Mouse (Mus musculus): ENCODE measurements around the gene Snu13. TPM values are rescaled to one million over a fixed set of nuclear protein-coding genes. Genes with fewer than 3 reads are reported as not detected.

Snu13 gene
- 224 and 231 TPM in 2 replicates for polyA plus RNA-seq (2015; fragmentation: Nextera tagmentation; extraction: Ambion mirVana)

GRCm38 (mm10) chr15:82047080-82047883 lies at the start of gene Snu13:
TSS of gene Snu13 (minus strand) at chr15:82047598.
- Histone ChIP-seq H3K9me3 (replicated peaks) (no peaks in the 10 kb centered on the region), H3K4me3 (replicated peaks) (peak within 1 kb of the TSS; percentile 99), H3K4me1 (replicated peaks) (peaks cover 37% of the 10 kb centered on the region), H3K4me2 (peak within 1 kb of the TSS; percentile 90), H3K27ac (peak within 1 kb of the TSS; percentile 91), H3K36me3 (peaks cover 24% of the 10 kb centered on the region), H3K27me3 (peaks cover 17% of the 10 kb centered on the region), H3K9ac (peak within 1 kb of the TSS; percentile 99)
- ATAC-seq (ENCODE audit: low read depth) = peak; percentile 84
- peak; percentile 84 for DNase-seq
- under 1% methylated on average over 74 of the region's 74 CpGs for WGBS (ENCODE audit: insufficient replicate concordance)

DNA sequence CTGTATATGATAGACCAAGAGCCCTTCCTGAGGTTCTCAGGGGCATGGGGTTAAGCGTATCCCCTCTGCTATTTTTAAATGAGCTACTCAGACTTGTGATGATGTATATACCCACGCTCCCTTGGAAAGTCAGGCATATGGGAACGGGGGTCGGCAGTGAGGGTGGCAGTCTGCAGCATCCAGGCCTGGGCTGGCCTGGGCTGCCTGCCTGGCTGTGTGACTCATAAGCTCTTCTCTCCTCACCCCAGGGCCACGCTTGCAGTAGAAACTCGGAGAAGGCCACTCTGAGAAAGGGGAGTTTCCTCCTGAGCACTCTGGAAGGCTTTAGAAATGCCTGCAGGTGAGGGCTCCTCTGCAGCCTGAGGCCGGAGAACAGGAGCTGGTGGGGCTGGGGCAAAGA lies 43.7 kb upstream of the Snu13 start:
- Histone ChIP-seq H3K4me2 (no peak overlapping the region), H3K9me3 (replicated peaks) (no peaks in the 10 kb centered on the region), H3K4me3 (replicated peaks) (no peak overlapping the region), H3K9ac (no peak overlapping the region), H3K27me3 (peaks cover 26% of the 10 kb centered on the region), H3K4me1 (replicated peaks) (no peaks in the 10 kb centered on the region), H3K36me3 (no peaks in the 10 kb centered on the region), H3K27ac (no peak overlapping the region)
- WGBS (ENCODE audit: insufficient replicate concordance) = 60% methylated on average over 7 of the region's 7 CpGs
- DNase-seq (no peak), ATAC-seq (ENCODE audit: low read depth) (no peak)

DNA sequence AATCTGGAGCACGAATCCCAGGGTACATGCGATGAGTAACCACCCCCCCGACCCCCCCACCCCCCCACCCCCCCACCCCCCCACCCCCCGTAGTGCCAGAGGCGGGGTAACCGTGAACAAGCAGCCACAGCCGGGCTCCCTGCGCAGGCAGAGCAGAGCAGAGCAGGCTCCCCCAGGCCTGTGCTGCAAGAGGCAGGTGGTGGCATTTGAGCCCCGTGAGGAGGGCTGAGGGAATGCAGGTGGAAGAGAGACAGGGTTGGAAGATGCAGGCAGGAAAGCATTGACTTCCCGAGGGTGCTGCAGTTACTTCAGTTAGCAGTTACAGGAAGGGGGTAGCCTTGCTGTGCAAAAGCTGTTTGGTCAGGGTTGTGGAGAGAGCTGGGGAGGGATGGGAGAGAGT lies 39.9 kb upstream of the Snu13 start:
- Histone ChIP-seq H3K27me3 (peaks cover 41% of the 10 kb centered on the region), H3K4me2 (no peak overlapping the region)

GRCm38 (mm10) chr15:82086131-82086530 lies 38.7 kb upstream of the Snu13 start:
- Histone ChIP-seq H3K27ac (no peak overlapping the region), H3K4me3 (replicated peaks) (no peak overlapping the region), H3K4me1 (replicated peaks) (no peaks in the 10 kb centered on the region), H3K27me3 (peaks cover 40% of the 10 kb centered on the region), H3K36me3 (no peaks in the 10 kb centered on the region), H3K9me3 (replicated peaks) (no peaks in the 10 kb centered on the region), H3K4me2 (no peak overlapping the region), H3K9ac (no peak overlapping the region)
- DNase-seq (no peak), ATAC-seq (ENCODE audit: low read depth) (no peak)
- WGBS (ENCODE audit: insufficient replicate concordance) = 63% methylated on average over 12 of the region's 12 CpGs

More for the DNA sequence above, 39.9 kb upstream of the Snu13 start:
- no peaks in the 10 kb centered on the region for H3K9me3 ChIP-seq (replicated peaks)
- DNase-seq (no peak), ATAC-seq (ENCODE audit: low read depth) (no peak)
- WGBS (ENCODE audit: insufficient replicate concordance) = 15% methylated on average over 9 of the region's 10 CpGs
- no peaks in the 10 kb centered on the region for H3K4me1 ChIP-seq (replicated peaks)
- no peak overlapping the region for H3K27ac ChIP-seq
- no peak overlapping the region for H3K9ac ChIP-seq
- no peaks in the 10 kb centered on the region for H3K36me3 ChIP-seq
- no peak overlapping the region for H3K4me3 ChIP-seq (replicated peaks)

DNA sequence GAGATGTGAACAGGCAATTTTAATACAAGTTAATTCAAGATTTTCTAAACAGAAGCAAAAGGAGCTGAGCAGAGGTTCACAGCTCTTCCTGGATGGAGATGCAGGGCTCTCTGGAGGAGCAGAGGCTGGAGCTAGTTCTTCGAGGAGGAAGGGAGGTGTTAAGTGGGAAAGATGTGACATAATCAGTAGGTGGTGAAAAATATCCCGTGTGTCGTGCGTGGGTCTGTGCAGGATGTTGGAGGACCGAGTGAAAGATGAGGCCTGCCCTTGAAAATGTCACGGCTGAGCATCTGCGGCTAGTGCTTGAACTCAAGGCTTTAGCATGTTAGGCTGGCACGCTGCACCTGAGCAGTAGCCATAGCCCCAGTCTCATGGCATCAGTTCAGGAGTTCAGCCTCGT lies 38.2 kb upstream of the Snu13 start:
- DNase-seq = no peak
- WGBS (ENCODE audit: insufficient replicate concordance) = 64% methylated on average over 9 of the region's 9 CpGs
- Histone ChIP-seq H3K4me1 (replicated peaks) (no peaks in the 10 kb centered on the region), H3K4me3 (replicated peaks) (no peak overlapping the region), H3K36me3 (no peaks in the 10 kb centered on the region), H3K27me3 (peaks cover 40% of the 10 kb centered on the region), H3K9me3 (replicated peaks) (no peaks in the 10 kb centered on the region), H3K9ac (no peak overlapping the region), H3K4me2 (no peak overlapping the region), H3K27ac (no peak overlapping the region)
- no peak for ATAC-seq (ENCODE audit: low read depth)

DNA sequence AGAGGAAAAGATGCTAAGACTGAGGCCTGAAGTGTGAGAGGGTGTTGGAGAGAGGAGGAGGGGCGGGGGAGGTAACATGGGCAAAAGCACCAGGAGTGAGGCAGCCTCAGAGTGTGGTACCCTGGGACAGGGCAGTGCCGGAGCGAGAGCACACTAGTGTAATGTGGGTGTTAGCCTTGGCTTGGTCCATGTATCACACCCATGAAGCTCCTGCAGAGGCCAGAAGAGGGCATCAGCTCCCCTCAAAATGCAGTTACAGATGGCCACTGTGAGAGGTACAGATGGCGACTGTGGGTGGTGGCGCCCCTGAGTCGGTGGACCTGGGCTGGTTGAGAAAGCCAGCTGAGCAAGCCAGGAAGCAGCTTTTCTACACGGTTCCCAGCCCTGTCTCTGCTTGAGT lies 33.8 kb upstream of the Snu13 start:
- H3K36me3 ChIP-seq = no peaks in the 10 kb centered on the region
- WGBS (ENCODE audit: insufficient replicate concordance) = 27% methylated on average over 7 of the region's 7 CpGs
- H3K4me1 ChIP-seq (replicated peaks) = no peaks in the 10 kb centered on the region
- no peak for ATAC-seq (ENCODE audit: low read depth)
- no peak for DNase-seq
- H3K4me2 ChIP-seq = no peak overlapping the region
- H3K4me3 ChIP-seq (replicated peaks) = no peak overlapping the region
- no peak overlapping the region for H3K9ac ChIP-seq
- no peak overlapping the region for H3K27ac ChIP-seq
- no peaks in the 10 kb centered on the region for H3K9me3 ChIP-seq (replicated peaks)
- peaks cover 25% of the 10 kb centered on the region for H3K27me3 ChIP-seq

DNA sequence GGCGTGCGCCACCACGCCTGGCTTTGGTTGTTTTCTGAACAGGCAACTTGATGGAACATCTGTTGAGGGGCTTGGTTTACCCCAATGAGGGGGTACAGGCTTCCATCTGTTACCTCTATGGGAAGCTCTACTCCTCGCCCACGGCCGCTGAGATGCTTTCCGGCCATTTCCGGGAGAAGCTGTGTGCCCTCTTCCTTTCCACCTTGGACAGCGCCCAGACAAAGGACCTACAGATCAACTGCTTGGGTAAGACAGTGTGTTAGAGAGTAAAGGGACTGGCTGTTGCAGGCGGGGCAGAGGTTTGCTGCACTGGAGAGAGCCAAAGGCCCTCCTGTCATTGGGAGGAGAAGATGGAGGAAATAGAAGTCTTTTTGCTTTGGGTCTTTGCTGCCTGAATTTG lies 32.5 kb upstream of the Snu13 start:
- no peaks in the 10 kb centered on the region for H3K4me1 ChIP-seq (replicated peaks)
- no peaks in the 10 kb centered on the region for H3K9me3 ChIP-seq (replicated peaks)
- WGBS (ENCODE audit: insufficient replicate concordance) = 42% methylated on average over 10 of the region's 10 CpGs
- no peak overlapping the region for H3K27ac ChIP-seq
- peaks cover 19% of the 10 kb centered on the region; the same call in 1 of the 2 replicates for H3K27me3 ChIP-seq
- H3K4me3 ChIP-seq (replicated peaks) = no peak overlapping the region
- DNase-seq (no peak), ATAC-seq (ENCODE audit: low read depth) (no peak)
- no peaks in the 10 kb centered on the region for H3K36me3 ChIP-seq
- no peak overlapping the region for H3K4me2 ChIP-seq
- no peak overlapping the region for H3K9ac ChIP-seq

DNA sequence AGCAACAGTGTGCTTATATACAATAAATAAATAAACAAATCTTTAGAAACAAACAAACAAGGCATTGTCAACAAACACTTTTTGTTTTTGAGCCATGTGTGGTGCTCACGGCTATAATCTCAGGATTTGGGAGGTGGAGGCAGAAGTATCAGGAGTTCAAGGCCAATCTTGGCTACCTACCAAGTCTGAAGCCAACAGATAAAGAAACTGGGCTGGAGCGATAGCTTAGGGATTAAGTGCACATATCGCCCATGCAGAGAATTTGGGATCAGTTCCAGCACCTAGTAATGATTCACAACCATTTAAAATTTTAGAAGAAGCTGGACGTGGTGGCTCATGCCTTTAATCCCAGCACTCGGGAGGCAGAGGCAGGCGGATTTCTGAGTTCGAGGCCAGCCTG lies 26.1 kb upstream of the Snu13 start:
- no peak for ATAC-seq (ENCODE audit: low read depth)
- Histone ChIP-seq H3K4me3 (replicated peaks) (no peak overlapping the region), H3K9ac (no peak overlapping the region), H3K27ac (no peak overlapping the region), H3K4me2 (no peak overlapping the region), H3K36me3 (no peaks in the 10 kb centered on the region), H3K27me3 (peaks cover 47% of the 10 kb centered on the region), H3K4me1 (replicated peaks) (no peaks in the 10 kb centered on the region), H3K9me3 (replicated peaks) (no peaks in the 10 kb centered on the region)
- 68% methylated on average over 7 of the region's 7 CpGs for WGBS (ENCODE audit: insufficient replicate concordance)
- DNase-seq = no peak

GRCm38 (mm10) chr15:82071816-82072469 lies 24.5 kb upstream of the Snu13 start:
- no peaks in the 10 kb centered on the region for H3K4me1 ChIP-seq (replicated peaks)
- peaks cover 55% of the 10 kb centered on the region for H3K27me3 ChIP-seq
- DNase-seq = no peak
- H3K9me3 ChIP-seq (replicated peaks) = no peaks in the 10 kb centered on the region
- H3K27ac ChIP-seq = no peak overlapping the region
- H3K4me3 ChIP-seq (replicated peaks) = no peak overlapping the region
- H3K9ac ChIP-seq = no peak overlapping the region
- H3K4me2 ChIP-seq = no peak overlapping the region
- WGBS (ENCODE audit: insufficient replicate concordance) = 78% methylated on average over 26 of the region's 26 CpGs
- H3K36me3 ChIP-seq = no peaks in the 10 kb centered on the region
- ATAC-seq (ENCODE audit: low read depth) = no peak

DNA sequence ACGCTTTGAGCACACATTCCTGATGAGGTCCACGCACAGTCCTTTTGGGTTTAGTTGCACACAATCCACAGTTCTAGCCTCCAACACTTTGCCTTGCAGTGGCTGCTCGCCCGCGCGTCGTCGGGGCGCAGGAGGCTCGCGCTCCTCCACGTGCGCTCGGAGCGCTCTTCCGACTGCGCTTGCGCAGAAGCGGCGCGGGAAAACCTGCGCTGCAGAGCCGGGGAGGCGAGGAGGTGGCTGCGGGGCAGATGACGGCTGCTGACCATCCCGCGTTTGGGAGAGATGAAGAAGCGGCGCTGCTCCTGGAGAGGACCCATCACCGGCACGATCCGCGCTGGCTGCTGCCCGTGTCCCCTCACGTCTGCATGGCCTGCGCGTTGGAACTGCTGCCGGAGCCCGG lies 22.5 kb upstream of the Snu13 start, which contains the start of gene Mei1:
Gene Mei1 (plus strand): TSS at position 99 of the 400 bp plus-strand sequence.
- H3K9me3 ChIP-seq (replicated peaks) = no peaks in the 10 kb centered on the region
- no peak within 1 kb of the TSS for H3K9ac ChIP-seq
- no peak within 1 kb of the TSS for H3K27ac ChIP-seq
- H3K27me3 ChIP-seq = peaks cover 72% of the 10 kb centered on the region
- H3K36me3 ChIP-seq = no peaks in the 10 kb centered on the region
- WGBS (ENCODE audit: insufficient replicate concordance) = 21% methylated on average over 40 of the region's 40 CpGs
- no peak within 1 kb of the TSS; the same call in 1 of the 2 replicates for H3K4me3 ChIP-seq (replicated peaks)
- 0 out of 2 replicates have a peak within 1 kb of the TSS, but pooled peaks have one; percentile 4 for H3K4me2 ChIP-seq
- no peaks in the 10 kb centered on the region for H3K4me1 ChIP-seq (replicated peaks)
- ATAC-seq (ENCODE audit: low read depth) = no peak
- no peak for DNase-seq

- no peaks in the 10 kb centered on the region for H3K4me1 ChIP-seq (replicated peaks)
- H3K9me3 ChIP-seq (replicated peaks) = no peaks in the 10 kb centered on the region
- H3K27ac ChIP-seq = no peak overlapping the region
- H3K36me3 ChIP-seq = no peaks in the 10 kb centered on the region
- H3K4me3 ChIP-seq (replicated peaks) = no peak overlapping the region
- peaks cover 83% of the 10 kb centered on the region for H3K27me3 ChIP-seq
- no peak overlapping the region for H3K9ac ChIP-seq
- 12% methylated on average over 7 of the region's 7 CpGs for WGBS (ENCODE audit: insufficient replicate concordance)
- H3K4me2 ChIP-seq = no peak overlapping the region
- ATAC-seq (ENCODE audit: low read depth) = no peak
- DNase-seq = peak; percentile 39
Observed at GRCm38 (mm10) chr15:82065511-82065910, 18.1 kb upstream of the Snu13 start.
